Mouse (Mus musculus) erythroblast, embryonic 14.5 days (primary cell): Measurements from ENCODE around the gene Tnks2. TPM values are rescaled to one million over a fixed set of nuclear protein-coding genes. Genes with fewer than 3 reads are reported as not detected.

ENCODE experiments used
- H3K27me3 ChIP-seq: 2 replicates; pipeline ENCODE4 v1.6.1; 2012; ENCODE audit warnings: inconsistent platforms; ENCODE audit not compliant: control insufficient read depth
- H3K36me3 ChIP-seq: 2 replicates; pipeline ENCODE4 v1.6.1; 2012; ENCODE audit warnings: mild to moderate bottlenecking, inconsistent platforms; ENCODE audit not compliant: control insufficient read depth
- H3K4me1 ChIP-seq: 2 replicates; pipeline ENCODE4 v1.6.1; 2012; ENCODE audit warnings: inconsistent platforms; ENCODE audit not compliant: control insufficient read depth
- H3K4me3 ChIP-seq: replicated peaks from 2 replicates; pipeline ENCODE3; 2012; ENCODE audit warnings: moderate library complexity, mild to moderate bottlenecking, inconsistent platforms
- H3K9me3 ChIP-seq: 2 replicates; pipeline ENCODE4 v1.6.1; 2012; ENCODE audit warnings: low read length, inconsistent platforms, mixed read lengths; ENCODE audit not compliant: control insufficient read depth
- GATA1 ChIP-seq: IDR thresholded peaks from 2 replicates; pipeline ENCODE4 v1.6.1; 2012; ENCODE audit warnings: low read length, inconsistent platforms, mixed read lengths
- TAL1 ChIP-seq: IDR thresholded peaks from 3 replicates; pipeline ENCODE4 v1.6.1; 2012; ENCODE audit warnings: low read length, inconsistent platforms, mixed read lengths
- polyA plus RNA-seq: library from polyadenylated mRNA; stranded (reverse); fragments of >175 nt; gene quantifications from 2 replicates; pipeline ENCODE4 v1.2.3, GENCODE M21; 2012

Gene Tnks2
- polyA plus RNA-seq, 1 experiment = 0.34 TPM

GRCm38 (mm10) chr19:36938008-36938407 lies 104.0 kb downstream of the Tnks2 start:
- H3K4me3 ChIP-seq = no peak overlapping the region
- peaks cover 38% of the 10 kb centered on the region for H3K4me1 ChIP-seq
- no peaks in the 10 kb centered on the region for H3K27me3 ChIP-seq
- H3K9me3 ChIP-seq = no peaks in the 10 kb centered on the region
- H3K36me3 ChIP-seq = peaks cover 36% of the 10 kb centered on the region
- no peak for TF ChIP-seq GATA1
- no peak for TF ChIP-seq TAL1

- TF ChIP-seq GATA1 = no peak
- no peak for TF ChIP-seq TAL1
- Histone ChIP-seq H3K4me1 (peaks cover 30% of the 10 kb centered on the region), H3K36me3 (peaks cover 42% of the 10 kb centered on the region)
Measured at GRCm38 (mm10) chr19:36940064-36940463, 106.0 kb downstream of the Tnks2 start.

More at GRCm38 (mm10) chr19:36940064-36940463, 106.0 kb downstream of the Tnks2 start:
- Histone ChIP-seq H3K4me3 (no peak overlapping the region), H3K27me3 (no peaks in the 10 kb centered on the region), H3K9me3 (no peaks in the 10 kb centered on the region)

Other genes with a start within 250 kb of the Tnks2 start
- gene Ppp1r3c, start 97.6 kb upstream of the Tnks2 start, polyA plus RNA-seq = not detected in 2 replicates
- 0.16 and 0.17 TPM in 2 replicates for gene Fgfbp3, start 85.4 kb downstream of the Tnks2 start, polyA plus RNA-seq
- 0.10 TPM in 2 replicates for gene Btaf1, start 91.8 kb downstream of the Tnks2 start, polyA plus RNA-seq